Mouse (Mus musculus) layer of hippocampus, adult 18-20 months (tissue): ENCODE data around the gene C1qb. TPM values are rescaled to one million over a fixed set of nuclear protein-coding genes. Genes with fewer than 3 reads are reported as not detected.

Experiments used
- DNase-seq, 2 experiments: peaks; one replicate each; pipeline ENCODE4 v3.0.0; 2022; ENCODE audit warnings: low spot score in 2 of 2
- long read RNA-seq: library from polyadenylated mRNA; stranded (forward); transcript quantifications from one replicate; pipeline ENCODE4 v2.0.0, GENCODE M21; 2021
- total RNA-seq, 2 experiments: library from RNA; stranded (reverse); gene quantifications; 2 replicates each; pipeline ENCODE4 v1.2.3; 2021

The C1qb gene
- total RNA-seq, result 10 to 100 TPM; 56.5 to 79.9 TPM
- long read RNA-seq, transcript C1qb-201 (3 exons, 1,088 nt), result major isoform, 29 of 34 reads
- long read RNA-seq, partial matches to known transcripts, result 3 of 34 reads
- long read RNA-seq, other reads (novel, unspliced or antisense), result 2 of 34 reads

DNA sequence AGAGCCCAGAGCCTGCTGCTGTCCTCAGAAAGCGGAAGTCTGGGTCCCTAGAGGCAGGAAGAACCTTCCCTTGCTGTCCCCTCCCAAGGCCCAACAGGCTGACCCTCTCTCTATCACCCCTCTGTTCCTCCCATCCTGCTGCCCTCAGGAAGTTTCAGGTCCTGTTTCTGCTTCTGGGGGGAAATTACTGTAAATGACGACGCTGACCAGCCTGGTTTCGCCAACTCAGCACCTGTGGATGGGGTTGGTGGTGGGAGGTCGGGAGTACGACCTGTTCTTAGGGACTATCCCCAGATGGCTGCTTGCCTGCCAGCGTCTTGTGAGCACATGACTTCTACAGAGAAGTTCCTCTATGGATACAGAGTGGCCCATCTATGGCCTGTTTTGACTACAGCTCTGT lies at the start of gene C1qb:
Gene C1qb (minus strand): TSS at position 87 of the 400 bp plus-strand sequence.
- no peak for DNase-seq

DNA sequence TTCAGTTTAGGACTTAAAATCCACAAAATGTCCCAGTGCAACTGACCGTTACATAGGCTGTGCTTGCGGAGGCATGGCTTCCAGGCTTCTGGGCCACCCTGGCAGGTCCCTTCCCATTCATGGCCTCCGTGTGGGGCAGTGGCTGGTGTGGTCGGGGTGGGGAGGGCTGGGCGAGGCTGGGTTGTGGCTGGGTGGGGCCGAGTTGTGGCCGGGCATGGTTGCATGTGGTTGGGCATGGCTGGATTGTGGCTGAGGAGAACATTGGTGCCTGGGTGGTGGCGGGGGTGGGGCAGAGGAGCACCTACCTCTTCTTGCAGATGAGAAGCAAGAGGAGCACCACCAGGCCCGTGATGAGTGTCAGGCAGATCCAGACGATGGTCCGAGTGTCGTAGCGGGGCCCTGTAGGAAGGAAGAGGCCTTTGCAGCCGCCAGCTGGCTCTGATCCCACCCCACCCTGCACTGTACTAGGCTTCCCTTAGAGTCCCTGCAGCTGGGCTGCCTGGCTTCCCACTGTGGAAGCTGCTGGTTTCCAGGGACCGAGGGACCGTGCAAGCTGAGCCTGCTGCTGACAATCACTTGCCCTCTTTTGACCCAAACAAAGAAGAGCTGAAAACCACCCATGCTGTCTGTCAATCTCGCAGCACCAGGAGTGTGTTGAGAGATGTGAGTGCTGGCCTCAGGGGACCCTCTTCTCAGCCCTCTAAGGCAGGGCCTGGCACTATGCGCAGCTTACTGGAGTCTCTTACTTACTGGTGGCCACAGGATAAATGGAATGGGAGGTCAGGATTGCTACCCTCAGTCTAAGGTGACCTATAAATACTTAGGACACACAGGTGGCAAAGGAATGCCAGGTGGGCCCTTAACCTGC lies 49.0 kb upstream of the C1qb start:
- DNase-seq, result no peak

DNA sequence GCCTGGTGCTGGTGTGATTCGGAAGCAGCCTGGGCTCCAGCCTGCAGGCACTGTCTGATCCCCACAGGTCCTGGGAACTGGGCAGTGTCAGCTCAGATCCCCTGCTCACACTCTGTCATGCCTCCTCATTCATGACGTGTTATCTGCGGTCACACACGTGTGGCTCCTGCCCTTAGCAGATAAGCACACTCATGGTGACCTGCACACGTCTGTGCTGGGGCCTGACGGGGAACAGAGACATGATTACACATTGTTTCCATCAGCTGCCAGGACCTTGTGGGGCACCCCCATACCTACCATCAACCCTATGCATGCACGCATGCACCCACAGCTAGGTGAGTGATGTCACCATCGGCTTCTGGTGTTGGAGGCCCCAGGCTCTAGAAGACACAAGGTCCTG lies 44.5 kb upstream of the C1qb start:
- DNase-seq, result no peak

DNA sequence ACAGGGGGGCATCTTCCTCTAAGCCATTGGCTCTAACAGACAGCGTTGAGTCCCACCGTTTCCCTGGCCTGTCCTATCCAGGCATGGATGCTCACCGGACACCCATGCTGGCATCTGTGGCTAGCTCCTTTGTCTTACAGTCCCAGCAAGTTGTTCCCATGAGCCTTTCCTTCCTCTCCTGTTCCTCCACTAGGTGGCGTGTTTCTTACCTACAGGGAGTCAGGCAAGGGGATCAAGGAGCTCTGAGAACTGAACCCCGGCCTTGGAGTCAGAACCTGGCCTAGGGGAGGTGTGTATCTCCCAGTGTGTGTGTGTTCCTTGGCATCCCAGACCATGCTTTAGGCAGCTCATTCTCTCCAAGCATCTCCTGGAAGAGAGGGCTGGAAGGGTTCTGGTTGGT lies 42.9 kb upstream of the C1qb start:
- peak in 1 of 2 experiments; percentile 28 for DNase-seq

DNA sequence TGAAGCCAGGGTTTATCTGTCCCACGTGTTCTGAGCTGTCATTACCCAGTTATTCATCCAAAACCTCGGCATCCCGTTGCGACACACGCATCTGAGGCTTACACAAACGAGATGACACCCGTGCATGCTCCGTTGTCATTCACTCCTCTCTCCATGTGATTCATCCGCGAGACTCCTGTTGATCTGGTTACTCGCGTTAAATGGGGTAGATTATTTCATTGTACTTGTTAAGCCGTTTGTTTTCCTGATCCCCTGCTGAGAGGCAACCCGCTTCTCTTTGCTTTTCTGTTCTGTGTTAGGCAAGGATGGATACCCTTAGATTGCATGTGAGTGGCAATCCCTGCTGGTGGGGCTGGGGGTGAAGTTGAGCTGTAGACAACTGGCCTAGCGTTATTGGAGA lies 39.8 kb upstream of the C1qb start:
- DNase-seq, result peak in 1 of 2 experiments; percentile 47

DNA sequence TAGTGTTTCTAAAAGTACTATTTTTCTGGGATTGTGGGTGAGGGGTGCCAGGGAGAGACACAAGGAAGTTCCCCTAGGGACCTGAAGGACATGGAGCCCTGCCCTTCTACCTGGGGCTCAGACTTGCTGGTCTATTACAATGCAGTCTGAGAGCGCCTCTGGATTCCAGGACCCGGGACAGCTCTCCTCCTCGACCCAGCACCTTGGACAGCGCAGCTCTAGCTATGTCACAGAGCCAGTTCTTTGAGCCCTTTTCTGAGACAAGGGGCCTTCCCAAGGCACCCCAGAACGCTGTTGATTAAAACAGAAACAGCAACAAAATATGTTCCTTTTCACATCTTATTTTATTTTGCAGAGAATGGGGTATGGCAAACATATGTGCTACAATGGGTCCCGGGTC lies 38.5 kb upstream of the C1qb start:
- no peak for DNase-seq

DNA sequence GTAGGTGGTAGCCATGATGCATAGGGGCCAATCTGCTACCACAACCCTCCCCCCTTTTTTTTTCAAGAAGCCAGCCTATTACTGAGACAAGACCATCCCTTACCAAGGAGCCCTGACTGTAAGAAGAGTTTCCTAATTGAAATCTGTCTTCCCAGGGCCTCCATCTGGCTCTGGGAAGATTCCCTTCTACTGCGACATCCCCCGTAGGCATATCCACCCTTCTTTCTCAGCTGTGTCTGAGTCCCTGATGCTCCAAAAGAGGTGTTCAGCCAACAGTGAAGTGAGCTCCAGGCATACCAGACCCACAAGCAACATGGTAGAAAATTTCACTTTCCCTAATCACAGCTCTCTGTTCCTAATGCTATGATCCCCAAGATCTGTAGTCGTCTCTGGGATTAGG lies 33.5 kb upstream of the C1qb start:
- peak; percentile 37 to 59 for DNase-seq

DNA sequence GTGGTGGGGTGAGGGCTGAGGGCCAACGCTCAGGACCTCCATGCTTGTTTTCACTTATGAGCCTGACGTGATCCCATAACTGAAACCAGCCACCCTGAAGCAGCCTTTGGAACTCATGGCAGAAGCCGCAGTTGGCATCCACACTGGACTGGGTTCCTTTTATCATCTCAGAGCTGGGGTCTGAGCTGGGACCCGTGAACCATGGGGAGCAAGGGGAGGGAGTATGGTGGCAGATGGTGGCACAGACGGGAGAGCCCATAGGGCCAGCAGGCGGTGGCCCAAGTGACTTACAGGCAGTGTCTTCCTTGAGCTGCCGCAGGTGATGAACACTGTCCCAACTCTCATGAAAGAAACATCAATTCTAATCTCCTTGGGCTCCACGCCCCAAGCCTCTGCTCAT lies 32.8 kb upstream of the C1qb start:
- DNase-seq, result no peak

DNA sequence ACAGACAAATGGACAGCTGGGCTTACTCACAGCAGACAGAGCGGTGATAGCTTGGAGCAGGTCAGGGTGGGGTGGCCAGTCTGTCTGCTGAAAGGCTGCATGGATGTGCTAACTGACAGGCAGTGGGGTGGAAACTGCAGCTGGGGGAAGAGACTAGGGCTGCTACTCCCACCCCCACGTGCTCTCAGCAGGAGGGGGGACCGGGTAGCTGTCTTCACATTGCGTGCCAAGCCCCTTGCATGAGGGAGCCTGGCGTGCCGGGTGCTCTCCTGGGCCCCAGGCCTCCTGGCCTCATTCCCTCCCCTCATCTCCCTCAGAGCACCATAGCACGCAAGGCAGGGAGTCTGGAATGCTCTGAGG lies 31.2 kb upstream of the C1qb start:
- no peak for DNase-seq

DNA sequence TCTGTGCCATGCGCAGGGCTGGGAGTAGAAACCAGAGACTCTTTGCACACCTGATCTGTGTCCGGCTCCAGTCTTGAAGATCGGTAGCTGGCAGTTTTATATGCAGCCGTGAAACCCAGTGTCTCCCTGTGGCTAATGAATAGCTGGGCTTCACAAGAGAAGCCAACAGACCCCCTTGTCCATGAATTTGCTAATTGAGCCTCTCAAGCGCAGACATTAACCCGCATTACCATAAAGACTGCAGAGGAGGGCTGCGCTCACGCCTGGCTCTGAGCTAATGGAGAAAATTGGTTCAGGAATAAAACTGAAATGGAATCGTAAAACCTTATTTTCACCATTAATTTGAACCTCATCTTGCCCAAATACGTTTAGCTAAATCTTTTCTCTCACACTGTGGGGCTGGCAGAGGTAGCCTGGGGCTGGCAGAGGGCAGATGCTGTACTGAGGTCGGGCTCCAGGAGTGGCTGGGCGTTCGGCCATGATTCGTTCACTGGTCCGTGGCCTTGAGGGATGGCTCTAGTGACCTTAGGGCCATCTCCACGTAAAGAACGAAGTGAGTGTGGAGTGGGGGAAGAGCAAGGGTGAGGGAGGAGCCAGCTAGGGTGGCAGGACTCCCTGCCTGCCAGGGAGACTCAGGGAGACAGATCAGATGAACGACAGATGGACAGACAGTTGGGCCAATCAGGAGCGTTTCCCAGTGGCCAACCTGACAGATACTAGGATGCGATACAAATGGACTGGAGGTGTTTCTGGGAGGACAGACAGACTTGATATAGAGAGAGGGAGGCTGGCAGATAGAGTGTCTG lies 30.6 kb upstream of the C1qb start:
- DNase-seq, result no peak

DNA sequence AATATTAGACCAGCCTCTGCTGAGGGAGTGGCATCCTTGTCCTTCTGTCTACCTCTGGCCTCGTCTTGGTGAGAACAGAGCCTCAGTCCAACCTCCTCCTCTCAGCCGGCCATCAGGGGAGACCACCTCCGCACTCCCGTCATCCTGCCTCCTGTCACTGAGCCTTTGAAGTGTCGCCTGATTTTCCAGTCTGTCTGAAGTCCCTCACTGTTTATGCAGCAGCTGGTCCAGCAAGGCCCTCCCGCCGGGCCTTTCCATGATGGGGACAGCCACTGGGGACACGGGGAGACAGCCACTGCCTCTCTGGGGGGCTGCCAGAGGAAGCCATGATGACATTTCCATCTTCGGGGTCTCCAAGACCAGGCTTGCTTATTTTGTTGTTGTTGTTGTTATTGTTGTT lies 26.9 kb upstream of the C1qb start:
- no peak for DNase-seq

DNA sequence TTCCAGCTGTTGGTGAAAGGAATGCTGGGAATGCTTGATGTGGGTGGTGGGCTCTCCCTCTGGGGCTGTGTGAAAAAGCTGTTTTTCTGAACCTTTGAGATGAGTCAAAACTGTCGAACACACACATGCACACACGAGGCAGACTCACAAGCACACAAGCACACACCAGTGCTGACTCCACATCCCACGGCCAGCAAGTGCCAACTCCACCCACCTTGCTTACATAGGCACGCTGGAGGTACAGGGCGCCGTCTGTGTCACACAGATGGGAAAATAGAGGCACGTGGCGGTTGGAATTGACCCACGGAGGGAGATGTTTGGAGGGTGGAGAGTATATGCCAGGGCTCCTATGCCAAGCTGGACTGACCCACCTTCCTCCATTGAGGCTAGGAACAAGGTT lies 25.8 kb upstream of the C1qb start:
- DNase-seq, result peak in 1 of 2 experiments; percentile 48

DNA sequence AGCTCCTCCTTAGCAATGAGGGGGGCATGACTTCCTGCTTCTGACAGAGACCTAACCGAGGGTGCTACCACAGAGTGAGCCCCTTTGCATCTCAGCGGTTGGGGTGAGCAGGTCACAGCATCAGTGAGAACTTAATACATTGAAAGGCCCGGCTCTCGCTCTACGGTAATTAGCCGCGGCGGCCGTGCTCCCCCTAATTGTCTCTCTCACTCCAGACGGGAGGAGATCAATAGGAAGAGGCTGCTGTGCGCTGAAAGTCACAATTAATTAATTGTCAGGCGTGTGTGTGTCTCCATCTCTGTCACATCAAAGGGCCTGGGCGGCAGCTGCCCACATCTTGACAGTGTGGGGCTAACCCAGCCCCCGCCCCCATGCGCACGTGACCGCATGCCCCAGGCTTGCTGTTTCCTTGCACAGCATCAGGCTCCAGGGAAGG lies 25.2 kb upstream of the C1qb start:
- DNase-seq, result no peak

DNA sequence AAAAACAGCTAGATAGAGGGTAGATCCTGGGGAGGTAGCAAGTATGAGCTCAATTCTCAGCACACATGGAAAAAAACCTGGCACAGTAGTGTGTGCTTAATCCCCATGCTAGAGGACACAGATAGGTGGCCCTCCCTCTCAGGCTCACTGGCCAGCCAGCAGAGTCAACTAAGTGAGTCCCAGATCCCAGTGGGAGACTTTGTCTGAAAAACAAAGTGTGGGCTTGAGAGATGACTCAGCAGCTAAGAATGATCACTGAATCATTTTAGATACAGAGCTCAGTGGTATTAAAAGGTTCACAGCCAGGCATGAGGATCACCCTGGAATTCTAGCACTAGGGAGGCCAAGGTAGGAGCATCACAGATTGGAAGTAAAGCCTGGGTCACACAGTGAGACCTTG lies 21.8 kb upstream of the C1qb start:
- no peak for DNase-seq

DNA sequence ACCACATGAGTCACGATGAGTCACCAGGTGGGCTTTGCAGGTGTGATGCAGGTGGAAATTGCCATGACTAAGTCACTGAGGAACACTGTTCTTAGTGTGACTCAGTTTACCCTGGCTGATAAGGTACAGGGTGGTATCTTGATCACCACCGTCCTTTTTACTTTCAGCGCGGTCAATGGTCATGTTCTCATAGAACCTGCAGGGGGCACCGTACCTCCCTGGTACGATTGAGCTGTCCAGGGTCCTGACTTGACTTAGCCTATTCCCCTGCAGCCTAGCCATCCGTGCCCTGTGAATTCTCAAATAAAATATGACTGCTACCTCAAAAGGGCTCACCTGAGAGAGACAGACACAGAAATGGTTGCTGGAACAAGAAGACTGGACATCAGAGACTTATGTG lies 21.0 kb upstream of the C1qb start:
- no peak for DNase-seq

DNA sequence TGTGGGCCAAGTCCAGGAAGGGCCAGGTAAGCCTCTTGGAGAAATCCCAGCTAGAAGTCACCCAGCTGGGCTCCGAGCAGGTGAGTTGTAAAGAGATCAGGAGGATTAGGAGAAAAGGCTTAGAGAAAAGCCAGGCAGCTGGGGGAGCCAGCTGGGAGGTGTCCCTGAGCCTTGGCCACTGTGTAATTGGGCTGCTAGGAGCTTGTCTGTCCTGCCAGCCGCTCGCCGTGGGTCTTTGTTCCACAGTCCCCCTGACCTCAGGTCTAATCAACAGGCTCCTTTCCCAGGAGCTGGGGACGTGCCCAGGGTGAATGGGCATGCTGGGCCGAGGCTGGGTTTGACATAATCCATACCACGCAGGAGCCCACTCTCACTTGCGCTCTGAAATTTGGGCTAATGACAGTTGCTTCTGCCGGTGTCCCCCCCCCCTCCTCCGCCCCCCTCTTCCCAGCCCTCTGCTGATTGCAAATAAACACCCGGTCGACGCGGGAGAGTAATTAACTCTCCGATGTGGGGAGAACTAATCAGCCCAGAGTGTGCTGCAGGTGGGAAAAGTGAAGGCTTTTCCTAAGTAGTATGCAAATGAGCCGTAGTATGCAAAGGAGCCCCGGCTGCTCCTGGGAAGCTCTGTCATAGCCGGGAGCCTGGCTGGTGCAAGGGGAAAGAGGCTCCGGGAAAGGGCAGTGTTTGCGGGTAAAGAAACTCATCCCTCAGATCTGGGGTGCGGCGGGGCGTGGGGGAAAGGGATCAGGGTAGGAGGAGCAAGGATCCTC lies 19.0 kb upstream of the C1qb start:
- no peak for DNase-seq

DNA sequence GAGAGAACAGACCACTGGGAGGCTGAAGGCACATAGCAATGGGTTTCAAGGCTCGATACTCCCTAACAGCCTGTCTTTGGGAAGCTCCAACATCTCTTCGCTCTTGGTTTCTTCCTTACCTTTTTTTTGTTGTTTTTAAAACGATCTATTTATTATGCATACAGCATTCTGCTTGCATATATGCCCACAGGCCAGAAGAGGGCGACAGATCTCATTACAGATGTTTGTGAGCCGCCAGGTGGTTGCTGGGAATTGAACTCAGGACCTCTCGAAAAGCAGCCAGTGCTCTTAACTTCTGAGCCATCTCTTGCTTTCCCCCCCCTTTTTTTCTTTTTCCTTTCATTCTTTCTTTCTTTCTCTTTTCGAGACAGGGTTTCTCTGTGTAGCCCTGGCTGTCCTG lies 13.2 kb upstream of the C1qb start:
- DNase-seq, result no peak

DNA sequence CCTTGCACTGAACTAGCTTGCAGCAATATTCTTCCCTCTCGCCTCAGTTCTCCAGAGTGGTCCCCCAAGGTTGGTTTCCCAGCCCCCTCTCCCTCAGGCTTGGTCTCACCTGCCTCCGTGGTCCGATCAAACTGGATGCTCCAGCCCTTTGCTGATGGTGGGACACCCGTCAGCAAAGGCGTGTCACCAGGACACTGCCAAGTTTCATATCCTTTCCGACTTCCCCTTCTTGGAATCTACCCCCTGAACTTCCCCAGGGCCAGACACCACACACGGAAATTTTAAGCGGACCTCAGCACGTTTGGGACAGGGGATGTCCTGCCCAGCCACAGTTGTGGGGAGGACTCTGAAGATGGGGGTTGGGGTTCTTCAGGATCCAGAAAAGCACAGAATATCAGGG lies 12.7 kb upstream of the C1qb start, which contains the start of gene C1qa:
Gene C1qa (minus strand): TSS at position 167 of the 400 bp plus-strand sequence.
- DNase-seq, result no peak

DNA sequence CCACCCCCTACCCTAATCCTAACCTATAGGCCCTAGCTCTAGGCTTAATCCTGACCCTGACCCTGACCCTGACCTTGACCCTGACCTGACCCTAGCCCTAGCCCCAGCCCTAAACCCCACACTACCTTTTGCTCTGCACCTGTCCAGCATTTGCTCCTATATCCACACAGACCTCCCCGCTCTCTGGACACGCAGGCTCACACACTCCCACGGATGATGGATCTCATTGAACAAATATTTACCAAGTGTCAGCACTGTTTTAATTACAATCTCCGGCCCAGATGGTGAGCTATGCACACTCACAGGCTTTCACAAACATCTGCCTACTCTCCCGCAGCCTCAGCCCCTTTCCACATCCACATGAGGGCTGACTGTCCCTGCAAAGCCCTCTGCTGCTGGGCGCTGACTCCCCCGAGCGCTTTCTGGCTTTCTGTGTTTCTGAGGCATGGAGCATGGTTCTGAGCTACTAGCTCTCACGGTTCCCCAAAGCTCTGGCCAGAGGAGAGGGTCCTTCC lies 12.2 kb upstream of the C1qb start:
- no peak for DNase-seq

DNA sequence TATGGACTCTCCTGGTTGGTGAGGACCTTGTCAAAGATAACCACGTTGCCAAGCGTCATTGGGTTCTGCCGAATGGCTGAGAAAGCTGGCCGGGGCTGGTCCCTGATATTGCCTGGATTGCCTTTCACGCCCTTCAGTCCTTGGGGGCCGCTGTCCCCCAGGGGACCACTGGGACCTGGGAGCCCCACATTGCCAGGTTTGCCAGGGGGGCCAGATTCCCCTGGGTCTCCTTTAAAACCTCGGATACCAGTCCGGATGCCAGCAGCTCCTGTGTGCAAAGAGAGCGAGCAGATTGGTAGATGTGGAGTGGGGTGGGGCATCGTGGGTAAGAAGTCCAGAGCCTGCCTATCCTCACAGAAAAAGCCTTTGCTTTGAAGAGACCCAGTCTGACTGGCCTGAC lies 10.5 kb upstream of the C1qb start:
- DNase-seq, result no peak

DNA sequence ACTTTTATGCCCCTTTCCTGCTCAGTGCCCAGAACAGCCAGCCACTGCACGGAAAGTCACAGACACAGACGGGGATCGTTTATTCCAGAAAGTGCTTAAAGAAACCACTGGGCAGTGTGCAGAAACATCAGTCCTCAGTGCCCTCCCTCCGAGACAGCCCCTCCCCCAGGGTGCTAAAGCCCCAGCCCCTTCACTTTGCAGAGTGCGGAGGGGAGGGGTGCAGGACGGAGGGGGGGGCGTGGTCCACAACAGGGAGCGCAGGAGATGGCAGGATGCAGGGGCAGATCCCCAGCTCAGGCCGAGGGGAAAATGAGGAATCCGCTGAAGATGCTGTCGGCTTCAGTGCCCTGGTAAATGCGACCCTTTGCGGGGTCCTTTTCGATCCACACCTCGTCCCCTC lies 9.9 kb upstream of the C1qb start:
- no peak for DNase-seq
